Mouse (Mus musculus): ENCODE data around the gene Cdk14. TPM values are rescaled to one million over a fixed set of nuclear protein-coding genes. Genes with fewer than 3 reads are reported as not detected.

Gene Cdk14
- polyA plus RNA-seq, 2 experiments, result 0.68 to 1.4 TPM

DNA sequence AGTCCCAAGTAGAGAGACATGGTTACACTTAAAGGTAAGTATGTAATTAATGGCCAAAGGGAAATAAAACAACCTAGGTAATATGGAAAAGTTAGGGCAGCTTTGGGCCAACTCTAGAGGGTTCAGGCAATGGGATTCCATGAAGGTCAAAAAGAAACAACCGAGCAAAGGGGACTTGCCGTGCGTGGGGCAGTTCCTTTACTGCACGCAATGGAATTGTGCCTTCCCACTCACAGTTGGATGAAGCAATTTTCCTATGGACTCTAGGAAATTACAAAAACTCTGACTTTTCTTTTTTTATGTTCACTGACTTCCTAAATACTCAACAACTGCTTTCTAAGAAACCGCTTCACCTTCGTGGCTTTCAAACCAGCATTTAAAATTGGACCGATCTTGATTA is 606.8 kb downstream of the Cdk14 start:
- no peak overlapping the region for H3K9ac ChIP-seq (replicated peaks)
- WGBS (ENCODE audit: insufficient replicate concordance), result 80% methylated on average over 7 of the region's 7 CpGs

DNA sequence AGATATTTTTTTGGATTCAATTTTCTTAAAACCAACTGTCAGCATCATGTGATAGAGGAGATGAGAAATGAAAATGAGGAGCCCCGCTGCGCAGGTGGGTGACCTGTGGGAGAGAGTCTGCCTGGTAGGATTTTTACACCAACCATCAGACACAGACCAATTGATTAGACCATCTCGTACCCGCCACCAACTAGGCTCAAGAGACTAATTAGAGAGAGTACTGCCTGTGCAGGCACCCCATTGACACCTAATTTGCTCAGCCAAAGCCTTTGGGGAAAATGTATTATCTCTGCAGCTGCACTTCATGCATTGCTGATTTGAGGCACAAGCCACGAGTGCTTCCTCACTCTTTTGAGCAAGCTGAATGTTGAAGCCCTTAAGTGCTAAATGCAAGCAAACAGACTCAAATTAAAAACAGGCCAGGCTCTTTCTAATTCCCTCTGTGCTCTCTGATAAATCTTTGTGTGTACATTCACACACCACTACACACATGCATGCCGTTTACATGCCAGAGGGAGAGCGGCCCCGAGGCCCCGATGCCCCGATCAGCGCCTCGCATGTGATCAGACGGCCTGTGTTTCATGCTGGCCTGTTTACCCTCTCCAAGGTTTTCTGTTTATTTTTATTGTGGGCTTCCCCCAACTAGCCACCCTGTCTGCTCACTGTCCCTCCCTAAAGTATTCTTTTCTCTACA is 607.9 kb downstream of the Cdk14 start:
- no peak overlapping the region for H3K4me2 ChIP-seq (ENCODE audit: low read depth)
- no peak for DNase-seq (ENCODE audit: low read depth in 3 of 3, low spot score in 3 of 3)
- no peaks in the 10 kb centered on the region for H3K27me3 ChIP-seq (ENCODE audit: control insufficient read depth, insufficient read depth, low read length)

More for the DNA sequence above, 606.8 kb downstream of the Cdk14 start:
- Histone ChIP-seq H3K27me3 (ENCODE audit: control insufficient read depth, insufficient read depth, low read length) (no peaks in the 10 kb centered on the region), H3K4me1 (replicated peaks; ENCODE audit: control insufficient read depth in 2 of 2, insufficient read depth in 2 of 2, low read length in 1 of 2) (no peaks in the 10 kb centered on the region), H3K36me3 (replicated peaks; ENCODE audit: control insufficient read depth, insufficient read depth, low read depth) (no peaks in the 10 kb centered on the region), H3K4me3 (ENCODE audit: insufficient read depth in 1 of 2, low read depth in 2 of 2, low read length in 2 of 2) (no peak overlapping the region), H3K4me2 (ENCODE audit: low read depth) (no peak overlapping the region), H3K9me3 (ENCODE audit: control insufficient read depth, low read length) (no peaks in the 10 kb centered on the region), H3K27ac (no peak overlapping the region)
- DNase-seq (ENCODE audit: low read depth in 3 of 3, low spot score in 3 of 3) (no peak), ATAC-seq (ENCODE audit: insufficient read depth) (no peak)
- TF ChIP-seq CTCF (IDR thresholded peaks at IDR 0.05; ENCODE audit: low read depth) (no peak), EP300 (IDR thresholded peaks at IDR 0.05; ENCODE audit: low read depth) (no peak)

DNA sequence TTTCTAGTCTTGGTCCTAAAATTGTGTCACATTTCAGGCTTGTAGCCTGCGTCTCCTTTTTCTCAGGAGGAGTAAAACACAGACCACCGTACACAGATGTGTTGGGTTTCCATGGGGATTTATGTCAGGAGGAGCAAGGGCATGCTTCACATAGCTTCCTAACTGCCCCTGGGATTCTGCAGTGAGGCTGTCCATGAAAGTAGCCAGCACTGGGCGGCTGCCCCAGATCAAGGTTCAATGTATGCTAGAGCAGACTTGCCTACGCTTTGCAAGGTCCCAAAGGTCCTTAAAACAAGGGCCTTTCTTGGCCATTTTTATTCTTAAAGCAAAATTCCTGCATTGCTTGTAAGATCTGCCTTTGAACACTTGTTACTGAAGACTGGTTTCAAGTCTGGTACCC is 614.9 kb downstream of the Cdk14 start:
- no peak for ATAC-seq (ENCODE audit: insufficient read depth)
- no peaks in the 10 kb centered on the region for H3K9me3 ChIP-seq (ENCODE audit: control insufficient read depth, low read length)
- H3K4me2 ChIP-seq (ENCODE audit: low read depth), result no peak overlapping the region
- no peak overlapping the region for H3K27ac ChIP-seq
- H3K36me3 ChIP-seq (replicated peaks; ENCODE audit: control insufficient read depth, insufficient read depth, low read depth), result no peaks in the 10 kb centered on the region
- H3K27me3 ChIP-seq (ENCODE audit: control insufficient read depth, insufficient read depth, low read length), result no peaks in the 10 kb centered on the region
- 65% methylated on average over 4 of the region's 4 CpGs for WGBS (ENCODE audit: insufficient replicate concordance)
- H3K9ac ChIP-seq (replicated peaks), result no peak overlapping the region
- no peaks in the 10 kb centered on the region for H3K4me1 ChIP-seq (replicated peaks; ENCODE audit: control insufficient read depth in 2 of 2, insufficient read depth in 2 of 2, low read length in 1 of 2)
- H3K4me3 ChIP-seq (ENCODE audit: insufficient read depth in 1 of 2, low read depth in 2 of 2, low read length in 2 of 2), result no peak overlapping the region
- TF ChIP-seq CTCF (IDR thresholded peaks at IDR 0.05; ENCODE audit: low read depth) (no peak), EP300 (IDR thresholded peaks at IDR 0.05; ENCODE audit: low read depth) (no peak)
- DNase-seq (ENCODE audit: low read depth in 3 of 3, low spot score in 3 of 3), result no peak

More for the DNA sequence above, 607.9 kb downstream of the Cdk14 start:
- no peak overlapping the region for H3K27ac ChIP-seq
- H3K9ac ChIP-seq (replicated peaks), result no peak overlapping the region
- H3K9me3 ChIP-seq (ENCODE audit: control insufficient read depth, low read length), result no peaks in the 10 kb centered on the region
- TF ChIP-seq EP300 (IDR thresholded peaks at IDR 0.05; ENCODE audit: low read depth) (no peak), CTCF (IDR thresholded peaks at IDR 0.05; ENCODE audit: low read depth) (no peak)
- H3K4me3 ChIP-seq (ENCODE audit: insufficient read depth in 1 of 2, low read depth in 2 of 2, low read length in 2 of 2), result no peak overlapping the region
- no peaks in the 10 kb centered on the region for H3K4me1 ChIP-seq (replicated peaks; ENCODE audit: control insufficient read depth in 2 of 2, insufficient read depth in 2 of 2, low read length in 1 of 2)
- no peaks in the 10 kb centered on the region for H3K36me3 ChIP-seq (replicated peaks; ENCODE audit: control insufficient read depth, insufficient read depth, low read depth)
- WGBS (ENCODE audit: insufficient replicate concordance), result 71% methylated on average over 13 of the region's 13 CpGs
- no peak for ATAC-seq (ENCODE audit: insufficient read depth)

DNA sequence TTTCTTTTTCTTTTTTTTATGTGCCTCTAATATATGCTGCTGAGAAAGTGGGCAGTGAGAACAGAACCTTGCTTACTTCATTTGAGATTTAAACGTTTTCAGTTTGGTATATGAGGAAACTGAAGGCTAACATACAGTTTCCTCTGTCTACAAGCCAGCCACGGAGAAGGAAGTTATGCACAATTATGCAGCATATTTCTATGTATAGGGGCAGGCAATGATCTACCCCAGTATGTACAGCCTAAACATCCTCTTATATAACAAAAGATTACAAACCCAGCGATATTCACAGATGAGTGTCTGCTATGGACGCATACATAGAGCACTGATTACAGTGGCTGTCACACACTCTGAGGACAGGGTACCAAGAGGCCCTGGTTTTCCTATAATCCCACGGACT is 616.4 kb downstream of the Cdk14 start:
- ATAC-seq (ENCODE audit: insufficient read depth) (no peak), DNase-seq (ENCODE audit: low read depth in 3 of 3, low spot score in 3 of 3) (no peak)
- WGBS (ENCODE audit: insufficient replicate concordance), result 26% methylated on average over 5 of the region's 5 CpGs
- no peak overlapping the region for H3K4me2 ChIP-seq (ENCODE audit: low read depth)
- H3K4me3 ChIP-seq (ENCODE audit: insufficient read depth in 1 of 2, low read depth in 2 of 2, low read length in 2 of 2), result no peak overlapping the region
- no peaks in the 10 kb centered on the region for H3K36me3 ChIP-seq (replicated peaks; ENCODE audit: control insufficient read depth, insufficient read depth, low read depth)
- TF ChIP-seq CTCF (IDR thresholded peaks at IDR 0.05; ENCODE audit: low read depth) (no peak), EP300 (IDR thresholded peaks at IDR 0.05; ENCODE audit: low read depth) (no peak)
- no peak overlapping the region for H3K9ac ChIP-seq (replicated peaks)
- no peaks in the 10 kb centered on the region for H3K4me1 ChIP-seq (replicated peaks; ENCODE audit: control insufficient read depth in 2 of 2, insufficient read depth in 2 of 2, low read length in 1 of 2)
- H3K27me3 ChIP-seq (ENCODE audit: control insufficient read depth, insufficient read depth, low read length), result no peaks in the 10 kb centered on the region
- no peak overlapping the region for H3K27ac ChIP-seq
- no peaks in the 10 kb centered on the region for H3K9me3 ChIP-seq (ENCODE audit: control insufficient read depth, low read length)

DNA sequence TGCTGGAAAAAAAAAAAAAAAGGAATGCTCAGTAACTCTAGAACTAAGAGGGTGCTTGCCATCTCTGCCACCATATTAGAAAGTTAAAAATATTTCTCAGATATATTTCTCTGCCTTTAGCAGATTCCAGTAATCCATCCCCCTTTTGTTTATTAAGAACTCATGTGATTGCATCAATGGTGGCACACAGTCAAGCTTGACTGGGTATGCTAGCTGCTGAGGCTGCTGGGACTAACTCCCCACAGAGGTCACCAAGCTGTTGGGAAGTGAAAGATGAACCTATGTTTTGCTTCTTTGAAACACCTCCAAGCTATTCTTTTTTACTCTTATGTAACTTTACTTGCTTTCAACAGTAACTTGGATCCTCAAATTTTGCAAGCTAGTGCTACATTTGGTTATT is 618.1 kb downstream of the Cdk14 start:
- Histone ChIP-seq H3K9me3 (ENCODE audit: control insufficient read depth, low read length) (no peaks in the 10 kb centered on the region), H3K4me1 (replicated peaks; ENCODE audit: control insufficient read depth in 2 of 2, insufficient read depth in 2 of 2, low read length in 1 of 2) (no peaks in the 10 kb centered on the region), H3K9ac (replicated peaks) (no peak overlapping the region), H3K36me3 (replicated peaks; ENCODE audit: control insufficient read depth, insufficient read depth, low read depth) (no peaks in the 10 kb centered on the region), H3K4me3 (ENCODE audit: insufficient read depth in 1 of 2, low read depth in 2 of 2, low read length in 2 of 2) (no peak overlapping the region), H3K4me2 (ENCODE audit: low read depth) (no peak overlapping the region), H3K27ac (no peak overlapping the region), H3K27me3 (ENCODE audit: control insufficient read depth, insufficient read depth, low read length) (no peaks in the 10 kb centered on the region)
- no peak for TF ChIP-seq CTCF (IDR thresholded peaks at IDR 0.05; ENCODE audit: low read depth)
- TF ChIP-seq EP300 (IDR thresholded peaks at IDR 0.05; ENCODE audit: low read depth), result no peak
- ATAC-seq (ENCODE audit: insufficient read depth) (no peak), DNase-seq (ENCODE audit: low read depth in 3 of 3, low spot score in 3 of 3) (no peak)
